Mouse (Mus musculus) right cerebral cortex, postnatal 36 days (tissue): ENCODE measurements around the gene Cux1.
A peak's percentile ranks its signal among the peaks of the same experiment; 100 is the strongest.
"Not testable (repeated sequence)": the region's sequence is repeated elsewhere in the genome, so short reads cannot be mapped to it uniquely, and the experiment has no call there.

ENCODE experiments used
- DNase-seq, 2 experiments: peaks; one replicate each; pipeline ENCODE4 v3.0.0; 2022; ENCODE audit warnings: low spot score in 2 of 2, mixed read lengths in 1 of 2

The Cux1 gene

DNA sequence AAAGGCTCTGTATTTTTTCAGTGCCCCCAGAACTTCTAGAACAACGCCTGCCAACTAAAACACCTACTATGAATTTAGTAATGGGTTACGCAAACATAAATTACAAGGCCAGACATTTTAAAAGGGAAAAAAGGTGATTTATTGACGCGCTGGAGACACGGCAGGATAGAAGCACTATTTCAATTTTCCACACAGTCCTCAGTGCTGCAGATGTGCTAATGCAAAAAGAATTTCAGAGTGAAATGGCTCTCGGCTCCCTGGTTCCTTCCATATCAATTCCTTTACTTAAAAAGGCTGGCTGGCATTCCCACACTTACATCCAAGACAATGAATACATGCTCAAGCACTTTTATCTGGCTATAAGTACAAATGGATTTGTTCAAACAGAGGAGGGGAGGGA is 94.4 kb downstream of the Cux1 start:
- no peak for DNase-seq

GRCm38 (mm10) chr5:136470985-136471735 is 96.1 kb downstream of the Cux1 start:
- not testable (repeated sequence) for DNase-seq

GRCm38 (mm10) chr5:136469301-136469700 is 98.0 kb downstream of the Cux1 start:
- DNase-seq, result no peak

- no peak for DNase-seq
Measured at GRCm38 (mm10) chr5:136467360-136467999, 99.8 kb downstream of the Cux1 start.

DNA sequence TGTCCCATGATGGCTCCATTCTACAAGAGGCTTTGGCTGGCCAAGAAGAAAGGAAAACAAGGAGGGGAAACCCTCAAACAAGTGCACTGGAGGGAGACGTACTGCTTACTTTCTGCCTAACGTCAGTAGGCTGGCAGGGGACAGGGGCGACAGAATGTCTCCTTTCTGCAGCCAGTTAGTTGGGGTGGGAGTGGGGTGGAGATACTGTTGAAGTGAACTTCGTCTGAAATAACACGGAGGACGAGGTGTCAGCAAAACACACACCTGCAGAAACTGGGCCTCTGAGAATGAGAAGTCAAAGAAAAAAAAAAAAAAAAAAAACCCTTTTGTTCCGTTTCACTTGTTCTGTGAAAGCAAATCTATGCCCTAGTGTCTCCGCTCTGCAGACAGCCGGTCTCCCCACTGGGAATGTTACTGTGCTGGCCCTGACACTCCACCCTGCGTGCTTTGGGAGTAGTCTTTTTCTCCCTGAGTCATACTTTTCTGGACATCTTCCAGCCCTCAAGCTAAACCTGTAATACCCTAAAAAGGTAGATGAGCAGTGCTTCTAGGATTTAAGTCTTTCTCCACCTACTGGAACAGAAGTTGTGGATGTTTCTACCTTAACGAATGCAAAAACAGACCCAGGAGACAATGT is 101.4 kb downstream of the Cux1 start:
- DNase-seq, result no peak

GRCm38 (mm10) chr5:136465366-136465765 is 101.9 kb downstream of the Cux1 start:
- no peak for DNase-seq

DNA sequence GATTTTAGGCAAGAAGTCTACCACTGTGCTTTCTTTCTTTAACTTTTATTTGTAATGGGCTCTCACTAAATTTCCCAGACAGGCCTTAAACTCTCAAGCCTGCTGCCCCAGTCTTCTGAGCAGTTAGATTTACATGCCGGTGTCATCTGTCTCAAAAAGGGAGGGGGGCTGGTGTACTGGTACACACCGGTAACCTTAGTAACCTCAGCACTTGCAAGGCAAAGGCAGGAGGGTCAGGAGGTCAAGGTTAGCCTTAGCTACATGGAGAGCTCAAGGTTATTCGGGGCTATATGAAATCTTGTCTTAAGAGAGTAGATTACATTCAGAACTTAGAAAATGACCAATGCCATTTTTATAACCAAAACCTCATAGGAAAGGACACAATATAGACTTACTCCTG is 102.4 kb downstream of the Cux1 start:
- no peak for DNase-seq

DNA sequence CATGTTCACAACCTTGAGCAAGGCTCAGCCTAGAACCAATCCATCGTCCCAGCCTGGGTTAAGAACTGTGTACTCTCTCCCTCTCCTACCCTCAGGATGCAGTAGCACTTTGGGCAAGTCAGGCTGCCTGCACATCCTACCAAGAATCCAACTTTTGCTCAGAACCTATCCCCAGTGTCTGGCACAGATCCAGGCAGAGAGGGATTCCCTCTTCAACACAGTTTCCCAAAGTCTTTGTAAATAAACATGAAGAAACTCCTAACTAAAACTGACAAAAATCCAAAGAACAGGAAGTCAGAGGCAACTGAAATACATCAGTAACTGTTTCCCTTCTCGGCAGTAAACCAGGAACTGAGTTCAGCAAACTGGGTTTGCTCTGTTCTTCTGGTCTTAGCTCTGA is 103.2 kb downstream of the Cux1 start:
- no peak for DNase-seq

DNA sequence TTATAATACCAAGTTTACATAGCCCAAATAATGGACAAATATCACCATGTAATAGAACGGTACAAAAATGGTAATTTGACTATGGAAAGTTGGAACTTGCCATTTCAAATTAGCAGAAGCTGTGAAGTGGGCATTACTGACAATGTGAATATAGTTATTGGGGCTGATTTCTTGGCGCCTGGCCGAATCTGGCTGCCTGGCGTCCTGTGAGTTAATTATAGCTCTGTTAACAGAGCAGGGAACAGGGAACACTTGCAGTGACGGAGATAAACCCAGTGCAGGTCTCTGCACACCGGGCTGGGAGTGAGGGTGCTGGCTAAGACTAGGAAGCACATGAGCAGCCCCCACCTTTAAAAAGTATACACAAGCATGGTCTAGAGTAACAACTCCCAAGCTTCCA is 104.7 kb downstream of the Cux1 start:
- no peak for DNase-seq

- no peak for DNase-seq
Measured at GRCm38 (mm10) chr5:136459901-136460300, 107.4 kb downstream of the Cux1 start.

- DNase-seq, result no peak
Measured at GRCm38 (mm10) chr5:136458893-136459499, 108.3 kb downstream of the Cux1 start.

GRCm38 (mm10) chr5:136458102-136458863 is 109.0 kb downstream of the Cux1 start:
- DNase-seq, result no peak

DNA sequence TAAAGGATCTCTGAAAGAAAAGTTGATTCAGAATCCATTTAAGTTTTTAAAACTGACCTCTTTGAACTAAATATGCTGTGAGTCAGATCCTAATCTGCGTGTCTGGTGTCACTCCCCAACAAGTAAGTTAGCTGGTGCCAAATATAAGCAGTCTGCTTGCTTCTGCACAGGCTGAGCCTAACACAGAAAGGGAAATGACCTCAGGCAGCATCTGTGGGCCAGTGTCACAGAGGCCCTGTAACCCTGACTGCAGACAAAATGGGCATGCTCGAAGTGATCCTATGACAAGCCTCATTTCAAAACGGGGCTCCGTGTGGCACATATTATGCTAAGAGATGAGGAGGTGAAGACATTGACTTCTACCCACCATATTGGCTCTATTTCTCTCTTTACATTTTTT is 110.9 kb downstream of the Cux1 start:
- DNase-seq, result no peak

GRCm38 (mm10) chr5:136452681-136453080 is 114.6 kb downstream of the Cux1 start:
- no peak for DNase-seq

DNA sequence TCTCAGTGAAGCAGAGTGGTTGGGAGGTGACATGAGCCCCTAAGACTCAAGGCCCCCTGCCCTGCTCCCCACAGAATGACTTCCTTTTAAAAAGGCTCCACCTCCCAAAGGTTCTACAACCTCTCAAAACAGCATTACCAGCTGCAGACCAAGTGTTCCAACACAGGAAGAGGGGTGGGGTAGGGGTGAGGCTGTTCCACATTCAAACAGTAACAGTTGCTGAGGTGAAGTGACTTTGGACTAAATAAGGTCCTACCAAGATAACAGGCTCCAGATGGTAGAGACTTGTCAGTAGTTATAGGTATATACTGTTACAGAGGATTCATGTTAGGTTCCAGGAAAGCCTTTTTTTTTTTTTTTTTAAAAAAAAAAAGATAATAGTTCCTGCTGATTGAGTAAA is 117.5 kb downstream of the Cux1 start:
- no peak for DNase-seq

DNA sequence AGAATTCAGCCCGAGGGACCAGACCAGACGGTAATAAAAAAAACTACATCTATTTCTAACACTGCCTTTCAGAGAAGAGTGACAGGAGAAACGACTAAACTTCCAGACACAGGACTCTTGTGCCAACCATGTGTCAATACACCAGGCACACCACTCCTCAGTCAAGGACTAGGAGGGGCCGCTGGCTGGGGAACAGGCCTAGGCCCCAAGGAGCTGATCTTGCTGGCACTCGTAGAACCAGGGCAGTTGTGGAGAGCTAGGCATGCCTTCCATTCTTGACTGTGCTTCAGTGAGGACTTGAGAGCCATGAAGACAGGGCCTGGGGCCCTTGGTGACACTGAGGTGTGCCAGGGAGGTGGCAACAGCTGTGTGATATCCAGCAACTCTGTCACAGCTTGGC is 121.3 kb downstream of the Cux1 start:
- no peak for DNase-seq

DNA sequence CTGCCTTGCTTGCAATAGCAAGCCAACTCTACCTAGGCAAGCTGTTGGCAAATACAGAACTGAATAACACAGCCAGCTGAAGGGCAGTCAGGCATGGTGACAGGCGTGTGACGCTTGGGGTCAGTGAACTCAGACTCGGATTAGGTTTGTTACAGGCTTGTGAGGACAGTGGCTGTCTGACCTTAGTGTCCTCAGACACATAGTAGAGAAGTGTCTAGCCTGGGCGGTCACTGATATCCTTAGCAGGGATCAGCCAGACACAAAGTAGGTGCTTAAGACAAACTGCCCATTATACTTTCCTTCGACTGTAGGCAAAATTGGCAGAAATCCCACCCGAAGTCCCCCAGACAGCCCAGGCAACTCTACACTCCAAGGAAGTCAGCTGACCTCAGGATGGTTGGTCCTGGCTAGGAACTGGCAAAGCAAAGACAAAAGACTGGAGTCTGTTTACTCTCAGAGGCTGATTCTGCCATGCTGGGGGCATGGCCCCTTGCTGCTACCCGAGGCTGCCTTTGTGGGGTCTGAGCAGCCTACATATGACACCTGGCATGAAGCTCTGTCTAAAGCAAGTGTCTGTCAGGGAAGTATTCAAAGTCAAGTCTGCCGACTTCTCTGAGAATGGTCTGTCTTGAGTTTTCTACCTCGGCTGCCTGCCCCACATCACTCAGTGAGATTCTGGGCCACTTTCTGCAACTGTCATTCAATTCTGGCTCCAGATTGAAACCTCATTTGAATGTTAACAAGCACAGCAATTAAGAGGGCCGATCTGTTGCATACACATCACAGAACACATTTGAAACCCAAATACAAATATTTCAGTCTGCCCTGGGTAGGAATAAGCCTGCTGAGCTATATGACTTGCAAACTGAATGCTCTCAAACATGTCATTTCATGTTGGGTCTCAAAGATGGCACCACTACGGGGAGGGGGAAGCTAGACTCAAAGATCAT is 124.8 kb downstream of the Cux1 start:
- DNase-seq, result no peak

DNA sequence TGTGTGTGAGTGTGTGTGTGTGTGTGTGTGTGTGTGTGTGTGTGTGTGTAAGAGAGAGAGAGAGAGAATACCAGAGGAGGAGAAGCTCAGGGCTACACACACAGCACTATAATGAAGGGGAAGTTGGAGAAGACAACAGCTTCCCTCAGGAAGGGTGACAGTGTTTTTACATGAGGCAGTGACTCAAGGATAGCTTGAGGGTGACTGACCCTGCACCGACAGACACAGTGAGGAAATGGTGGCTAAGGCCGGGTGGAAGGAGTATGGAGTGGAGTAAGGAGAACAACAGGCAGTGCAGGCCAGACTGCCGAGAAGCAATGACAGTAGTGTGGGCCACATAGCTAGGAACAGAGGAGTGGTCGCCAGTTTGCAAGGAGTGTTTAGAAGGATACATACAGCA is 137.6 kb downstream of the Cux1 start:
- no peak for DNase-seq

- no peak for DNase-seq
Measured at GRCm38 (mm10) chr5:136428498-136429060, 138.7 kb downstream of the Cux1 start.

GRCm38 (mm10) chr5:136427772-136428497 is 139.4 kb downstream of the Cux1 start:
- DNase-seq, result peak; percentile 38 to 69
